Mouse (Mus musculus) lung, postnatal 36 days (tissue): ENCODE data around the gene Slc27a1.
A peak's percentile ranks its signal among the peaks of the same experiment; 100 is the strongest.

Source experiments
- DNase-seq: peaks from one replicate; pipeline ENCODE4 v3.0.0; 2022; ENCODE audit warnings: mixed read lengths

Gene Slc27a1

GRCm38 (mm10) chr8:71568387-71568937 lies at the start of gene Slc27a1:
Gene Slc27a1 (plus strand): TSS chr8:71568882.
- DNase-seq = peak; percentile 77

GRCm38 (mm10) chr8:71519037-71519825 lies 49.5 kb upstream of the Slc27a1 start:
- peak; percentile 85 for DNase-seq

- peak; percentile 96 for DNase-seq
Measured at GRCm38 (mm10) chr8:71521634-71522033, 47.0 kb upstream of the Slc27a1 start.

GRCm38 (mm10) chr8:71525226-71526050 lies 43.2 kb upstream of the Slc27a1 start, which contains the start of gene Ccdc194:
Gene Ccdc194 (minus strand): TSS chr8:71525711.
- no peak for DNase-seq

- no peak for DNase-seq
Measured at GRCm38 (mm10) chr8:71526272-71526671, 42.4 kb upstream of the Slc27a1 start.

- no peak for DNase-seq
Measured at GRCm38 (mm10) chr8:71527162-71527870, 41.4 kb upstream of the Slc27a1 start.

GRCm38 (mm10) chr8:71528362-71529073 lies 40.2 kb upstream of the Slc27a1 start:
- peak; percentile 80 for DNase-seq

- DNase-seq = peak; percentile 73
Measured at GRCm38 (mm10) chr8:71530735-71531467, 37.8 kb upstream of the Slc27a1 start.

- DNase-seq = no peak
Measured at GRCm38 (mm10) chr8:71534263-71534810, 34.3 kb upstream of the Slc27a1 start.

- no peak for DNase-seq
Measured at GRCm38 (mm10) chr8:71535663-71536062, 33.0 kb upstream of the Slc27a1 start.

- peak; percentile 99 for DNase-seq
Measured at GRCm38 (mm10) chr8:71537028-71537867, 31.4 kb upstream of the Slc27a1 start, which contains the start of gene Bst2. Gene Bst2 (minus strand): TSS chr8:71537456.

- DNase-seq = peak; percentile 100
Measured at GRCm38 (mm10) chr8:71542632-71543343, 25.9 kb upstream of the Slc27a1 start, which contains the start of gene Mvb12a. Gene Mvb12a (plus strand): TSS chr8:71542922.

- DNase-seq = no peak
Measured at GRCm38 (mm10) chr8:71543755-71544154, 24.9 kb upstream of the Slc27a1 start.

- no peak for DNase-seq
Measured at GRCm38 (mm10) chr8:71545053-71545452, 23.6 kb upstream of the Slc27a1 start.

- DNase-seq = no peak
Measured at GRCm38 (mm10) chr8:71547590-71547989, 21.1 kb upstream of the Slc27a1 start.

GRCm38 (mm10) chr8:71550754-71551153 lies 17.9 kb upstream of the Slc27a1 start:
- no peak for DNase-seq

GRCm38 (mm10) chr8:71552770-71553169 lies 15.9 kb upstream of the Slc27a1 start:
- no peak for DNase-seq

GRCm38 (mm10) chr8:71554001-71554400 lies 14.7 kb upstream of the Slc27a1 start:
- DNase-seq = no peak

- peak; percentile 29 for DNase-seq
Measured at GRCm38 (mm10) chr8:71554644-71555043, 14.0 kb upstream of the Slc27a1 start.
